Mouse (Mus musculus) stomach, embryonic 14.5 days (tissue): ENCODE measurements around the gene Map1lc3a. TPM values are rescaled to one million over a fixed set of nuclear protein-coding genes. Genes with fewer than 3 reads are reported as not detected.

Experiments used
- ATAC-seq: fragments of 200-750 bp; cut with Nextera tagmentation; 2 replicates; pipeline ENCODE4 v1.8.0; 2017; ENCODE audit warnings: low read depth, moderate TSS enrichment; ENCODE audit not compliant: insufficient number of reproducible peaks, insufficient read depth, low FRiP score
- H3K27ac ChIP-seq: fragments of 300-500 bp; sonication (generic); 2 replicates; pipeline ENCODE4 v1.5.1; 2014; ENCODE audit warnings: mild to moderate bottlenecking, low read length, moderate library complexity, mixed read lengths
- H3K27me3 ChIP-seq: fragments of 300-500 bp; sonication (generic); 2 replicates; pipeline ENCODE4 v1.6.1; 2014; ENCODE audit warnings: low read length, control low read depth, mixed read lengths; ENCODE audit not compliant: control insufficient read depth, insufficient read depth
- H3K36me3 ChIP-seq: fragments of 300-500 bp; sonication (generic); 2 replicates; pipeline ENCODE4 v1.6.1; 2014; ENCODE audit warnings: mild to moderate bottlenecking, control low read depth, low read length, moderate library complexity, mixed read lengths; ENCODE audit not compliant: control insufficient read depth, insufficient read depth
- H3K4me1 ChIP-seq: fragments of 300-500 bp; sonication (generic); 2 replicates; pipeline ENCODE4 v1.6.1; 2014; ENCODE audit warnings: low read length, control low read depth, mixed read lengths; ENCODE audit not compliant: control insufficient read depth, insufficient read depth
- H3K4me2 ChIP-seq: fragments of 300-500 bp; sonication (generic); replicated peaks from 2 replicates; pipeline ENCODE4 v1.6.1; 2014; ENCODE audit warnings: low read depth, low read length, control low read depth
- H3K4me3 ChIP-seq: fragments of 300-500 bp; sonication (generic); 2 replicates; pipeline ENCODE4 v1.5.1; 2014; ENCODE audit warnings: low read depth, low read length, control low read depth
- H3K9ac ChIP-seq: fragments of 300-500 bp; sonication (generic); replicated peaks from 2 replicates; pipeline ENCODE4 v1.6.1; 2014; ENCODE audit warnings: low read depth, mild to moderate bottlenecking, control low read depth, low read length, moderate library complexity, mixed read lengths
- H3K9me3 ChIP-seq: fragments of 300-500 bp; sonication (generic); 2 replicates; pipeline ENCODE4 v1.6.1; 2016; ENCODE audit warnings: low read depth, low read length, control low read depth; ENCODE audit not compliant: control insufficient read depth
- WGBS: fragments of 180-500 bp; shearing (Covaris S2); extraction: QIAGEN DNeasy Blood & Tissue Kit; methylation state at CpG from one replicate; pipeline ENCODE4 v1.1.7; 2014; 5-methylcytosine and 5-hydroxymethylcytosine counted together
- polyA plus RNA-seq: library from polyadenylated mRNA; unstranded; fragments of >200 nt; fragmentation: Nextera tagmentation; extraction: Ambion mirVana; gene quantifications from 2 replicates; pipeline ENCODE4 v1.2.1, GENCODE M21; 2014

Gene Map1lc3a
- polyA plus RNA-seq, 1 experiment from 2014 or later = 225 TPM

DNA sequence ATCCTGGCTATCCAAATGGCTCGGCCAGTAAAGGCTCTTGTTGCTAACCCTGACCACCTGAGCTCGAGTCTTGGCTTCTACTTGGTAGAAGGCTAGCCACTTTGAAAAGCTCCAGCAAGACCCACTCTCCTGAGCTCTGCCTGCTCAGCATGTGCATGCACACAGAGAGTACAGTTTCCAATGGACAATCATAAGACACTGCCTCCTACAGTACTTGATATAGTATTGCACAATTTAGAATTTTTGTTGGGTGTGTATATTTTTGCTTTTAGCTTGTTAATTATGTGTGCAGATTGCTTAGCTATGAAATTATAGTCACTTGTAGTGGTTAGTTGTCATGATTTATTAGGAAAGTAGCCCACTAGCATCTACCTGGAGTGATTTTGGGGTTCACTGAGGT lies 27.4 kb upstream of the Map1lc3a start:
- H3K27me3 ChIP-seq = no peaks in the 10 kb centered on the region
- 85% methylated on average over 2 of the region's 2 CpGs for WGBS

DNA sequence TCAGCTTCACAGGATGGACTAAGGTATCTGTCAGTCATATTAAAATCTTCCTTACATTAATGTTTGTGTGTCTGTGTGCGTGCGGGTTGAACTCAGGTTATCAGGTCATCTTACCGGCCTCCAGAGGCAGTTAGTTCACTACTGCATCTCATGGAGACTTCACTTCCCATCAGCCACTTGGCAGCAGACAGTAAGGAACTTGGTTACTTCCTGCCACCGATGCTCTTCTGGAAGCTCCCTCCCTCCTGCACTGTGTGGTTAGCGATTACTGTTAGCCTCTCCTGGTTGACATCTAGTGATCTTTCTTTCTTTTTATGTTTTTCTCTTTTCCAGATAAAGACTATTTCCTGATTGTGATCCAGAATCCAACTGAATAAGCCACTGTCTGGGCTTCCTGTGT lies 26.5 kb upstream of the Map1lc3a start:
- Histone ChIP-seq H3K4me1 (no peaks in the 10 kb centered on the region), H3K4me3 (no peak overlapping the region), H3K4me2 (no peak overlapping the region), H3K36me3 (peaks cover 62% of the 10 kb centered on the region), H3K27ac (no peak overlapping the region), H3K9me3 (no peaks in the 10 kb centered on the region), H3K27me3 (no peaks in the 10 kb centered on the region), H3K9ac (no peak overlapping the region)
- 90% methylated on average over 5 of the region's 5 CpGs for WGBS
- no peak for ATAC-seq

More for the DNA sequence above, 27.4 kb upstream of the Map1lc3a start:
- no peaks in the 10 kb centered on the region for H3K4me1 ChIP-seq
- no peak overlapping the region for H3K9ac ChIP-seq
- no peak overlapping the region for H3K4me3 ChIP-seq
- no peak overlapping the region for H3K27ac ChIP-seq
- no peak overlapping the region for H3K4me2 ChIP-seq
- peaks cover 70% of the 10 kb centered on the region for H3K36me3 ChIP-seq
- no peaks in the 10 kb centered on the region for H3K9me3 ChIP-seq
- no peak for ATAC-seq

DNA sequence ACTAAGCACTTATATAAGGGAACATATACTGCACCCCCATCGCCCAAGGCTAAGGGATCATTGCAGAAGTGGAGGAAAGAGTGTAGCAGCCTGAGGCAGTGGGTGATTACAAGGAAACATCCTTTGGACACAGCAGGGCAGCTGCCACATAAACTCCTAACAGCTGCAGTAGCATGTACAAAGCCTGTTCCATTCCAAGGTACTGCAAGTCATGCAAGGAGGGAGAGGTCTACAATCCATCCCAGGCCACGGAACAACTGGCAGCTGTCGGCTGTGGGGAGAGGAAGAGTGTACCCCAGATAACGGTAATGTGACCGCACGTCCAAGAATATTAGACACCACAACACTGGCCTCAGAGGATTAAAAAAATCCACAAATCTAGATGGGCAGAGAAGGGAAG lies 10.6 kb upstream of the Map1lc3a start:
- Histone ChIP-seq H3K4me3 (no peak overlapping the region), H3K9ac (no peak overlapping the region), H3K4me2 (no peak overlapping the region), H3K27ac (no peak overlapping the region), H3K9me3 (no peaks in the 10 kb centered on the region), H3K27me3 (no peaks in the 10 kb centered on the region), H3K36me3 (no peaks in the 10 kb centered on the region), H3K4me1 (no peaks in the 10 kb centered on the region)
- no peak for ATAC-seq
- 89% methylated on average over 6 of the region's 6 CpGs for WGBS

DNA sequence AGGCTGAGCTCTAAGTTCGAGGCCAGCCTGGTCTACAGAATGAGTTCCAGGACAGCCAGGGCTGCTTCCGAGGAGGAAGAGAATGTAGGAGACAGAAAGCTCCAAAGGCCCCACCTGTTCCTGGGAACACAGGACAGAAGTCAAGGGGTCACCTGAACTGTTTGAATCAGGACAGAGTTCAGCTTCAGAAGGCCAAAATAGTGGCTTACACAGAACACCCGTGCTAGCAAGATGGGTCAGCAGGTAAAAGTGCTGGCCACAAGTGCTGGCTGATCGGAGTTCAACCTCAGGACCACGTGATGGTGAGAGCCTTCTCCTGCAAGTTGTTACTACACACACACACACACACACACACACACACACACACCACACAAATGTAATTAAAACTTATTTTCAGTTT lies 9.2 kb upstream of the Map1lc3a start:
- Histone ChIP-seq H3K4me2 (no peak overlapping the region), H3K27me3 (no peaks in the 10 kb centered on the region), H3K9me3 (no peaks in the 10 kb centered on the region), H3K4me3 (no peak overlapping the region), H3K4me1 (no peaks in the 10 kb centered on the region), H3K27ac (no peak overlapping the region), H3K9ac (no peak overlapping the region), H3K36me3 (no peaks in the 10 kb centered on the region)
- 78% methylated on average over 5 of the region's 5 CpGs for WGBS
- ATAC-seq = no peak

DNA sequence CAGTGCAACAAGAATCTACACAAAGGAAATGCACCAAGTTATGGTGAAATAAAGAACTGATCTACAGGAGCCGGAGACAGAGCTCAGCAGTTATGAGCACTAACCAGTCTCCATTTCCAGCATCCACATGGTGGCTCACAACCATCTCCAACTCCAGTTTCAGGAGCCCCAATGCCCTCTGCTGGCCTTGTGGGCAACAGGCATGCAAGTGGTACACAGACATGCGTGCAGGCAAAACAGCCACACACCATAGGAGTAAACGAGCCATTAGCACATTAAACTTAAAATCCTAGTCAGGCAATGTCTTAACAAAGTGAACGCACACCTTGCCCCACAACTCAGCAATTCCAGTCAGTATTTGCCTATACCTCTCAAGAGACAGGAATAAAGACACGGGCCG lies 4.1 kb upstream of the Map1lc3a start:
- H3K9ac ChIP-seq = no peak overlapping the region
- H3K9me3 ChIP-seq = no peaks in the 10 kb centered on the region
- no peak overlapping the region for H3K4me3 ChIP-seq
- H3K27ac ChIP-seq = no peak overlapping the region
- H3K4me1 ChIP-seq = peaks cover under 1% of the 10 kb centered on the region; the same call in 1 of the 2 replicates
- H3K36me3 ChIP-seq = no peaks in the 10 kb centered on the region
- H3K4me2 ChIP-seq = no peak overlapping the region
- H3K27me3 ChIP-seq = no peaks in the 10 kb centered on the region
- ATAC-seq = no peak
- 87% methylated on average over 6 of the region's 6 CpGs for WGBS

DNA sequence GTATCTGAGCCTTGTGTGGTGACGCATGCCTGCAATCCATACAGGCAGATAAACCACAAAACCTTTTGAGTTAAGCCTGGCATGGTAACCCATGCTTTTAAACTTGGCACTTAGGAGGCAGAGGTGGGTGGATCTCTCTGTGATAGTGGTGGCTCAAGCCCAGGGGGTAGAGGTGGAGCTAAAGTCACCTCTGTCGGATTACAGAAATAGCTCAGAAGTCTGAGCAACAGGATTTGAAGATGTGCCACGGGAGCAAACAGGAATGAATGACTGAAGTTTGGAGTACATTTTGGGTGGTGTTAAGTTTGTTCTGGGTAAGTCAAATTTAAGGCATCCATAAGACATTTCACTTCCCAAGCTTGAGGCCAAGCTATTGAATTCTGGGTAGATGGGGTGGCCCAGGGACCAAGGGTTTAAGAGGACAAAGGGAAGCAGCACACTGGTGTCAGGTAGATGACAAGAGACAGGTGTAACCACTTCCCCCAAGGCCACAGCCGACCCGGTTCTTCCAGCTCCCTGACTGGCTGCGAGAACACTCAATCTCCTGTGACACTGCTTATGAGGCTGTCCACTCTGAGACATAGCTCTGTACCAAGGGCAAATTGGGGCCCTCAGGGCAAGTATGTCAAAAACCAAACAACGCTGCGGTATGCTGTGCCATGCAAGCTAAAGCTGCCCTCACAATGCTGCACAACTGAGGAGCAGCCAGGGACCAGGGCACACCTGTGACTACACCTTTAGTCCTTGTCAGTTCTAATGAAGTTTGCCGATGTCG lies 3.5 kb upstream of the Map1lc3a start:
- H3K4me2 ChIP-seq = no peak overlapping the region
- no peak overlapping the region for H3K4me3 ChIP-seq
- no peak overlapping the region for H3K9ac ChIP-seq
- H3K27ac ChIP-seq = no peak overlapping the region
- no peak for ATAC-seq
- WGBS = 63% methylated on average over 10 of the region's 10 CpGs
- H3K4me1 ChIP-seq = peaks cover 6% of the 10 kb centered on the region
- no peaks in the 10 kb centered on the region for H3K27me3 ChIP-seq
- H3K9me3 ChIP-seq = no peaks in the 10 kb centered on the region
- H3K36me3 ChIP-seq = no peaks in the 10 kb centered on the region

DNA sequence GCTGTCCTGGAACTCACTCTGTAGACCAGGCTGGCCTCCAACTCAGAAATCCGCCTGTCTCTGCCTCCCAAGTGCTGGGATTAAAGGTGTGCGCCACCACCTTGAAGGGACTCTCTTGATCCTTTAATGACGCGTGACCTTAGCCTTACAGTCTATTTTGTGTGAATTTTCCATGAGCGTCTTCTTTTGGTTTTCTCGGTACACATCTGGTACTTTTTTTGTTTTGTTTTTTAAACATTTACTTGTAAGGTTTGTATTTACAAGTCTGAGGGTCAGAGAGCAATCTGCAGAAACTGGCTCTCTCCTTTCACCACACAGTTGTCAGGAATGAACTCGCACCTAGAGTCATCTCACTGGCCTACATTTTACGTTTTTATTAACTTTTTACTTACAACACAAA lies 2.5 kb upstream of the Map1lc3a start:
- no peak overlapping the region for H3K27ac ChIP-seq
- H3K27me3 ChIP-seq = no peaks in the 10 kb centered on the region
- peaks cover 2% of the 10 kb centered on the region; the same call in 1 of the 2 replicates for H3K36me3 ChIP-seq
- H3K4me2 ChIP-seq = no peak overlapping the region
- H3K4me3 ChIP-seq = no peak overlapping the region
- no peaks in the 10 kb centered on the region for H3K9me3 ChIP-seq
- peaks cover 9% of the 10 kb centered on the region for H3K4me1 ChIP-seq
- ATAC-seq = no peak
- H3K9ac ChIP-seq = no peak overlapping the region
- 91% methylated on average over 8 of the region's 8 CpGs for WGBS

DNA sequence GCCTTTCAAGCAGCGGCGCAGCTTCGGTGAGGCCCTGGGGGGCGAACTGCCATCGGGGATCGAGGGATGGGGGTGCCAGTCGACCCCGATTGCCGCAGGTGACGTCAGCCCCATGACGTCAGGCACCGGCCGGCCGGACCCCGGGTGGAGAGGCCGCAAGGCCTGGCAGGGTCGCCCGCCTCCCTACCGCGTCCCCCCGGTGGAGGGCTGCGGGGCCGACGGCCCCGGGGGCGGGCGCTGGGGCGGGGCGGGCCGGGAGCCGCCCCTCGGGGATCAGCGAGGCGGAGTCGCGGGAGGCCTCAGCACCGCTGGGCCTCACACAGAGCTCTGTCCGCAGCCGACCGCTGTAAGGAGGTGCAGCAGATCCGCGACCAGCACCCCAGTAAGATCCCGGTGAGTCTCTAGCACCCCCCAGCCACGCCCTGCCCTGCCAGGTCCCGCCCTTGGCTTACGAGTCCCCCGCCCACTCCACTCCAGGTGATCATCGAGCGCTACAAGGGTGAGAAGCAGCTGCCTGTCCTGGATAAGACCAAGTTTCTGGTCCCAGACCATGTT lies 601 bp downstream of the Map1lc3a start:
- peak overlapping the region; percentile 75 for H3K4me3 ChIP-seq
- under 1% methylated on average over 33 of the region's 49 CpGs for WGBS
- peaks cover 8% of the 10 kb centered on the region; the same call in 1 of the 2 replicates for H3K36me3 ChIP-seq
- no peaks in the 10 kb centered on the region for H3K27me3 ChIP-seq
- H3K4me2 ChIP-seq = peak overlapping the region; percentile 65
- H3K9me3 ChIP-seq = no peaks in the 10 kb centered on the region
- peak; percentile 91 for ATAC-seq
- H3K4me1 ChIP-seq = peaks cover 9% of the 10 kb centered on the region
- peak overlapping the region; percentile 71 for H3K9ac ChIP-seq
- H3K27ac ChIP-seq = peak overlapping the region; percentile 69
